Mouse (Mus musculus) hindbrain, embryonic 16.5 days (tissue): ENCODE results near the gene Fam20a. TPM values are rescaled to one million over a fixed set of nuclear protein-coding genes. Genes with fewer than 3 reads are reported as not detected.

ENCODE experiments used
- ATAC-seq: fragments of 200-750 bp; cut with Nextera tagmentation; 2 replicates; pipeline ENCODE4 v1.8.0; 2017; ENCODE audit warnings: moderate TSS enrichment, moderate library complexity
- H3K27ac ChIP-seq: fragments of 300-500 bp; sonication (generic); 2 replicates; pipeline ENCODE4 v1.5.1; 2014; ENCODE audit warnings: low read depth, mild to moderate bottlenecking, control low read depth, low read length, moderate library complexity
- H3K27me3 ChIP-seq: fragments of 300-500 bp; sonication (generic); replicated peaks from 2 replicates; pipeline ENCODE4 v1.6.1; 2014; ENCODE audit warnings: low read length; ENCODE audit not compliant: control insufficient read depth, insufficient read depth
- H3K36me3 ChIP-seq: fragments of 300-500 bp; sonication (generic); 2 replicates; pipeline ENCODE4 v1.6.1; 2014; ENCODE audit warnings: mild to moderate bottlenecking, low read length, moderate library complexity, mixed read lengths; ENCODE audit not compliant: control insufficient read depth, insufficient read depth
- H3K4me1 ChIP-seq: fragments of 300-500 bp; sonication (generic); 2 replicates; pipeline ENCODE4 v1.6.1; 2014; ENCODE audit warnings: low read depth, low read length; ENCODE audit not compliant: control insufficient read depth, insufficient read depth
- H3K4me2 ChIP-seq: fragments of 300-500 bp; sonication (generic); 2 replicates; pipeline ENCODE4 v1.6.1; 2014; ENCODE audit warnings: mild to moderate bottlenecking, low read length, control low read depth, moderate library complexity
- H3K4me3 ChIP-seq: fragments of 300-500 bp; sonication (generic); 2 replicates; pipeline ENCODE4 v1.5.1; 2014; ENCODE audit warnings: mild to moderate bottlenecking, low read length, control low read depth, moderate library complexity
- H3K9ac ChIP-seq: fragments of 300-500 bp; sonication (generic); 2 replicates; pipeline ENCODE4 v1.6.1; 2014; ENCODE audit warnings: low read depth, mild to moderate bottlenecking, control low read depth, low read length, moderate library complexity
- H3K9me3 ChIP-seq: fragments of 300-500 bp; sonication (generic); 2 replicates; pipeline ENCODE4 v1.6.1; 2014; ENCODE audit warnings: mild to moderate bottlenecking, low read length, moderate library complexity; ENCODE audit not compliant: control insufficient read depth
- WGBS: fragments of 180-500 bp; shearing (Covaris S2); extraction: QIAGEN DNeasy Blood & Tissue Kit; methylation state at CpG from one replicate; pipeline ENCODE4 v1.1.7; 2014; 5-methylcytosine and 5-hydroxymethylcytosine counted together
- polyA plus RNA-seq: library from polyadenylated mRNA; unstranded; fragments of >200 nt; fragmentation: Nextera tagmentation; extraction: Ambion mirVana; gene quantifications from 2 replicates; pipeline ENCODE4 v1.2.1, GENCODE M21; 2015

Gene Fam20a
- polyA plus RNA-seq, 1 experiment from 2014 or later, result 7.9 TPM

DNA sequence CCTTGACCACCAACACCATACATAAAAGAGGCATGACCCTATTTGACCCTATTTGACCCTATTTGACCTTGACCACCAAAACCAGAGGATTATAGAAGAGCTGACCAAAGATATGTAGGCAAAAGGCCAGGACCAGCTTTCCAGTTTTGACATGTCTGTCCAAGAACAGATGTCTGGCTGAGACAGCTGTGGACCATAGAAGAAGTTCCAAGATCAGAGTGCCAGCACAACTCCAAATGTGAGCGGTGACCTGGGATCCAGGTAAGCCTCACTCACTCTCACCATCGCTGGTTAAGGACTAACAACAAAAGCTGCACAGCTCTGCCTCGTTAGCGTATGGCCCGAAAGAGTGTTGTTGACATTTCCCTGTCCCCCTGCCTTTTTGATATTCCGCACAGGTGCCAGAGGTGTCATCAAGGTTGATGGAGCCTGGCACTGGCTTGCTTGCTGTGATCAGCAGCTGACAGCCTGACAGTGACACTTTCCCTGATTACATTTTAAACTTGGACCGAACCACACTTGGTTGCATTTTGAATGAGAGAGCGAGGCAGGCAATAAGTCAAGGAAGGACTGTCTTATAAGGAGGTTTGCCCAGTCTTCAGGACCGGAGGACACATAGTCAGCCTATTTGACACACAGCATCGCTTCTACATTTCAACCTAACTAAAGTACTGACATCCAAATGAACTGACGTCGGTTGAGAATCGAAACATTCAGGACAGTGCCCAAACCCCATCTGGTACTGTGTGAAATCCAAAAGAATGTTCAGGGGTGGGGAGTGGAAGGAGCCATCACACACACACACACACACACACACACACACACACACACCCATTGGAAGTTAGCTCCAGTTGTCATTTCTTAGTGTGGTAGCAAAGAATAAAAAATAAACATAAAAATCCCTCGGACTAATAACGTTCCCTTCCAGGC lies 3.8 kb downstream of the Fam20a start:
- no peaks in the 10 kb centered on the region for H3K36me3 ChIP-seq
- no peaks in the 10 kb centered on the region for H3K27me3 ChIP-seq
- WGBS, result 76% methylated on average over 15 of the region's 15 CpGs
- H3K4me1 ChIP-seq, result peaks cover 17% of the 10 kb centered on the region
- H3K9me3 ChIP-seq, result no peaks in the 10 kb centered on the region
- H3K4me3 ChIP-seq, result no peak overlapping the region
- no peak overlapping the region for H3K4me2 ChIP-seq
- no peak overlapping the region for H3K9ac ChIP-seq
- H3K27ac ChIP-seq, result no peak overlapping the region
- no peak for ATAC-seq

DNA sequence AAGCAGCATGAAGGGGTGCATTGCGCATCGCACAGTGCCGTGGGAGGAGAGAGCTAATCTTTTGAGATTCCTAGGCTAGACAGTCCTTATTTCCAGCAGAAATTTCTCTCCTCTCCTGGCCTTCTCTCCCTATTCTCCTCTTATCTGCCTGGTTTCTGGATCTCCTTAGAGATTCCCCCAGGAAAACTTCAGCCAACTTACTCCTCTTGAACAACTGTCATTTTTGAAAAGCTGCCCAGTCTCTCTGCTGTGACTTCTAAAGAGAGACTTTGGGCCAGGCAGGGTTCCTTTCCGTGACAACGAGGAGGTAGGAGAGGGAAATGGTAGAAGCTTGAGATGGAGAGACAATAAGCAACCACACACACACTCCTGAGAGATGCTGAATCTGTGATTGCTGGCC lies 4.6 kb downstream of the Fam20a start:
- 78% methylated on average over 5 of the region's 5 CpGs for WGBS
- no peak for ATAC-seq
- H3K4me3 ChIP-seq, result no peak overlapping the region

DNA sequence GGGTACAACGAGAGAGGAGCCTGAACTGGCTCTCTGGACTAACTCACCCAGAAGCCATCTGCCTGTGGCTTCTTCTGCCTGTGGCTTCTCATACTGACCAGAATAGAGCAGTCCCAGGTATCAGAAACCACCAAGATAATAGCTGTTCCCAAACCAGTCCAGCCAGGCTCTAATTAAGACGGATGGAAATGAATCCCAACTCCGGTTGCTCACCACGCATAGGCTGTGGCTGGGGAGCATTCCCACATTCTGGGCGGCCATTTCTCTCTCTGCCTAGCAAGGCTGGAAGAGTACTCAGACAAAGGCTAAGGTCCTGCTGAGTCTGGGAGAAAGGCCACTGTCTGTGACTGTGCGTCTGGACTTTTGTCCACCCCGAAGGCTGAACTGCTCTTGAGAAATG lies 5.1 kb downstream of the Fam20a start:
- no peak overlapping the region for H3K27ac ChIP-seq
- H3K4me2 ChIP-seq, result no peak overlapping the region
- no peaks in the 10 kb centered on the region for H3K36me3 ChIP-seq
- ATAC-seq, result no peak
- no peaks in the 10 kb centered on the region for H3K27me3 ChIP-seq
- WGBS, result 67% methylated on average over 7 of the region's 7 CpGs
- H3K9me3 ChIP-seq, result no peaks in the 10 kb centered on the region
- peaks cover 12% of the 10 kb centered on the region for H3K4me1 ChIP-seq
- no peak overlapping the region for H3K4me3 ChIP-seq
- no peak overlapping the region for H3K9ac ChIP-seq

More for the DNA sequence above, 4.6 kb downstream of the Fam20a start:
- Histone ChIP-seq H3K36me3 (no peaks in the 10 kb centered on the region), H3K9me3 (no peaks in the 10 kb centered on the region), H3K4me2 (no peak overlapping the region), H3K27me3 (no peaks in the 10 kb centered on the region), H3K27ac (no peak overlapping the region), H3K4me1 (peaks cover 16% of the 10 kb centered on the region), H3K9ac (no peak overlapping the region)

DNA sequence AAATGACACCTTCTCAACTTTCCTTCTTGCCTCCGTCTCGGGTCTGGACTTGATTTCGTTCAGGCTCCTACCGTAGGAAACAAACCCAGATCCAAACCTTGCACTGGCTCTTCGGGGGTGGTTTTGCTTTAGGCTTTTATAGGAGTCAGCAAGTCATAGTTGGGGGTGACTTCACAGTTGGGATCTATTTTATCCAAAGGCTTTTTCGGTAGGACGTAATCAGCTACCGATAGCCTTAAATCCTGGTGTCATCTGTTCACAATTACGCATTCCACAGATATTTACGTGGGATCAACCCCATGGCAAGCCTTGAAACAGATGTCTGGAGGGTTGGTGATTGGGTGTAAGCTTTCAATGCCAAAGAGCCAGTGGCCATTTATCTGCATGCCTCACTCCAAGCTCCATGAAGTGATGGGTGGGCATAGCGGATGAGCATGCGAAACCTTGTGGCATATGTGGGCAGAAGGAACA lies 6.7 kb downstream of the Fam20a start:
- Histone ChIP-seq H3K4me1 (no peaks in the 10 kb centered on the region), H3K9ac (no peak overlapping the region), H3K27ac (no peak overlapping the region), H3K27me3 (no peaks in the 10 kb centered on the region), H3K4me2 (no peak overlapping the region), H3K4me3 (no peak overlapping the region), H3K36me3 (no peaks in the 10 kb centered on the region), H3K9me3 (no peaks in the 10 kb centered on the region)
- no peak for ATAC-seq
- 87% methylated on average over 12 of the region's 12 CpGs for WGBS

DNA sequence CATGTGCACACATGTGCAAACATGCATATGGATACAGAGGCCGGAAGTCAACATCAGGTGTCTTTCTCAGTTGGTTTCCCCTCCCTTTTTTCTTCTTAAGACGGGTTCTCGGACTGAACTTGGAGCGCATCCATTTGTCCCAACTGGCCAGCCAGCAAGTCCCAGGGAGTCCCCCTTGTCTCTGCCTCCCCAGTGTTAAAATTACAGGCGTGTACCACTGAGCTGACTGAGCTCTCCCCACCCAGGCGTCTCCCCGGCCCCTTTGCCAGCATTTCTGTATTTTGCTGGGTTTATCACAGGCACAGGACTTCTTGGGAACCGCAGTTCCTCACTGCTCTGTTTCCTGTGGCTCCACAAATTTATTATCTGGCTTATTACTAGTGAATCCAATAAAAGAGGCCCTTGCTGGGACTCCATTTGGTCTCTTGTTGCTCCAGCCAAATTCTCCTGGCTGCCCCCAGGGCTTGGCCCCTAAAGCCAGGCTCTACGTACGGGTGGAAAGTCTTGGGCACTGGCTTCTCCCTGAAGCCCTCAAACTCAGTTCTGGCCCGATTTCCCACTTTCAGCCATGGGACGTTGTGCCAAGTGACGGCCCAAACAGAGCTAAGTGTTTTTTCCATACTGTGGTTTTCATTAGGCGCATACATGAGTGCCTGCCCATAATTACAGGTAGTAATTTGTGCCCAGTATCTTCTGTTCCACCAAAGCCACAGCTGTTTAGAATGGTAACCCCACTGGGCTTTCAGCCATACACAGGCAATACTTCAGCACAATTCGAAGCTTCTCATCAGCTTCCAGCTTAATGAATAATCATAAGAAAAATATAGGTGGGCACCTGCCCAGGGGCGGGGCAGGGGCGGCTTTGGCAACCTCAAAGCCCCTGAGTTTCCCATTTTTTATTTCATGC lies 7.5 kb downstream of the Fam20a start:
- 70% methylated on average over 17 of the region's 17 CpGs for WGBS
- Histone ChIP-seq H3K4me2 (no peak overlapping the region), H3K9ac (no peak overlapping the region), H3K27ac (no peak overlapping the region), H3K4me1 (no peaks in the 10 kb centered on the region), H3K27me3 (no peaks in the 10 kb centered on the region), H3K9me3 (no peaks in the 10 kb centered on the region), H3K36me3 (no peaks in the 10 kb centered on the region), H3K4me3 (no peak overlapping the region)
- no peak for ATAC-seq

DNA sequence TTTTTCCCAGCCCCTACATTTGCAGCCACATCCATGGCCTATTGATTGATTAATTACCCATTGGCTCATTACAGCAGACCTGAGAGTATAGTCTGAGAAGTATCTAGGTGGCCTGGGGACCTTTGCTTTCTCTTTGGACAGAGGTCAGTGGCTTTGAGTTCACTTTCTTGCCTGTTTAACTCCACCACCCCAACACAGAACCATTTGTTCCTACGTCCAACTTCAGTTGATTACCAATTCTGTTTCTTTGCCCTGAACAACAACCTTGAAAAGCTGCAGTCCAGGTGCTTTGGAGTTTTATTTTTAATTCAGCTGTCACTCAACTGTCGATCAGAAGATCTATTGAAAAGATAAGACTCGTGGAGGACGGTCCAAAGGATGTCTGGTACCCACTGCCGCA lies 12.6 kb downstream of the Fam20a start:
- Histone ChIP-seq H3K4me1 (no peaks in the 10 kb centered on the region), H3K9ac (no peak overlapping the region), H3K4me2 (no peak overlapping the region), H3K4me3 (no peak overlapping the region), H3K27me3 (no peaks in the 10 kb centered on the region), H3K27ac (no peak overlapping the region), H3K9me3 (no peaks in the 10 kb centered on the region), H3K36me3 (no peaks in the 10 kb centered on the region)
- ATAC-seq, result no peak
- 91% methylated on average over 5 of the region's 5 CpGs for WGBS

DNA sequence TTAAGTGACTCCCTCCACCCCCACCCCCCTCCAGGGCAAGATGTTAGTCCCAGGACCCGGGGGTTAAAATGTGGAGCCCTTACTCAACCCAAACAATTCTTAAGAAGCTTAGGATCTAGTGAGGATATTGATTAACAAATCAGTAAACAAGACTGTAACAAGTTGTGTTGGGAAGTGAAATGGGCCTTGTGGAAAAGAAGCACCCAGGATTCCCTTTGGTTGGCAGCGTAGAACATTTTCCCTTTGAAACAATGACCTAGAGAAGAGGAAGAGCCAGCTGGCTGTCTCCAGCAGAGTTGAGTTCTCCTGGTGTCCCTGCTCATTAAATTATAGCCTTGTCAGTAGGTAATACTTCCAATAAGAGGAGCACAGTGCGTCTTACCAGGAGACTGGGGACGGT lies 13.3 kb downstream of the Fam20a start:
- no peak for ATAC-seq
- H3K27ac ChIP-seq, result no peak overlapping the region
- no peak overlapping the region for H3K9ac ChIP-seq
- H3K4me1 ChIP-seq, result no peaks in the 10 kb centered on the region
- no peaks in the 10 kb centered on the region for H3K27me3 ChIP-seq
- H3K4me3 ChIP-seq, result no peak overlapping the region
- no peak overlapping the region for H3K4me2 ChIP-seq
- WGBS, result 94% methylated on average over 4 of the region's 4 CpGs
- H3K9me3 ChIP-seq, result no peaks in the 10 kb centered on the region
- H3K36me3 ChIP-seq, result no peaks in the 10 kb centered on the region

DNA sequence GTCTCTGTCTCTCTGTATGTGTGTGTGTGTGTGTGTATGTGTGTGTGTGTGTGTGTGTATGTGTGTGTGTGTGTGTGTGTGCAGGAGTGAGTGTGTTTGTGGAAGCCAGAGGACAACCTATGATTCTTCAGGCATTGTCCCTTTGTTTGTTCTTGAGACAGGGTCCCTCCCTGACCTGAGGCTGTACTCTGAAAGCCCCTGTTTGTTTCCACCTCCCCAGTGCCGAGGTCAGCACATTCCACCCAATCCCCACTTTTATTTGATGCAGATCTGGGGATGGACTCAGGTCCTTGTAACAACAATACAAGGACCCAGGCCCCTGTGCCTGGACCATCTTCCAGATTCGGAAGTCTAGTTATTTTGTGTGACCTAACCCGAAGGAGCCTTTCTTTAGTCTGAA lies 14.6 kb downstream of the Fam20a start:
- Histone ChIP-seq H3K9ac (no peak overlapping the region), H3K4me1 (no peaks in the 10 kb centered on the region; the same call in 1 of the 2 replicates), H3K4me2 (no peak overlapping the region), H3K27ac (no peak overlapping the region), H3K27me3 (no peaks in the 10 kb centered on the region), H3K4me3 (no peak overlapping the region), H3K36me3 (no peaks in the 10 kb centered on the region), H3K9me3 (no peaks in the 10 kb centered on the region)
- ATAC-seq, result no peak
- WGBS, result 74% methylated on average over 3 of the region's 3 CpGs

DNA sequence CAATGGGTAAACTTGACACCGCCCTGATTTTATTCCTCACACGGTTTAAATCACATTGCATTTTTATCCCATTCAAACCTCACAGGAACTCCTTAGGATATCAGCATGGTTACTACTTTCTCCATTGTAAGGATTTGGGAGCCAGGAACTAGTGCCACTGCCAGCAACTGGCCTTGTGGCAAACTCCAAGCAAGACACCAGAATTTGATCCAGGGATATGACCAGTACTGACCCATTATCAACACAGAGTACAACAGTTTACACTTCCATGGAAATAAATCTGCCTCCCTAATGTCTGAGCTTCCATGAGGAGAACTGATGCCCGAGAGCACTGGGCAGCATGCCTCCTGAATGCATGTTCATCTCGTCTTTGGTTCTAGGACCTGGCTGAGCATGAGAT lies 15.5 kb downstream of the Fam20a start:
- 82% methylated on average over 4 of the region's 4 CpGs for WGBS
- ATAC-seq, result no peak

More for the DNA sequence above, 15.5 kb downstream of the Fam20a start:
- Histone ChIP-seq H3K36me3 (no peaks in the 10 kb centered on the region), H3K9me3 (no peaks in the 10 kb centered on the region), H3K4me3 (no peak overlapping the region), H3K9ac (no peak overlapping the region), H3K4me2 (no peak overlapping the region), H3K4me1 (no peaks in the 10 kb centered on the region; the same call in 1 of the 2 replicates), H3K27me3 (no peaks in the 10 kb centered on the region), H3K27ac (no peak overlapping the region)
